Mouse (Mus musculus): Measurements from ENCODE around the gene Ndrg4.
"Not testable (repeated sequence)": the region's sequence is repeated elsewhere in the genome, so short reads cannot be mapped to it uniquely, and the experiment has no call there.

Ndrg4 gene

DNA sequence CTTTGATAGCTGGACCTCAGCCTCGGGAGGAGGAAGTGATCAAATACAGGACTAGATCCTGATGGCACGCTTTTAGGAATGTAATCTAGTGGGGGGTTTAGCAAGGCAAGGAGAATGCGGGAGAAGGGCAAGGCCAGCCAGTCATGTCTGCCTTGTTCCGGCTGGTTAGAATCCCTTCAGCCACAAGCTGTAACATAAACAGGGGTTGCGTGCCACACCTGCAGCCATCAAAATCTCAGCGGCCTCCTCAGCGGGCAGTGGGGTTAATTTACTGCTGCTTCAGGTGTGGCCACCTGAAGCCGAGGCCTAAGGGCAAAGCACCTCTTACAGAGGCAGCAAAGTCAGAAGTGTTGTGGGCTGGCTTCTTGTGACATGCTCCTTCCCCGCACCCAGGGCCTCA is at the start of gene Ndrg4:
Ndrg4 (plus strand) TSS at position 350 of the 400 bp plus-strand sequence.
- no peak for DNase-seq (ENCODE audit: low read depth, low spot score)

DNA sequence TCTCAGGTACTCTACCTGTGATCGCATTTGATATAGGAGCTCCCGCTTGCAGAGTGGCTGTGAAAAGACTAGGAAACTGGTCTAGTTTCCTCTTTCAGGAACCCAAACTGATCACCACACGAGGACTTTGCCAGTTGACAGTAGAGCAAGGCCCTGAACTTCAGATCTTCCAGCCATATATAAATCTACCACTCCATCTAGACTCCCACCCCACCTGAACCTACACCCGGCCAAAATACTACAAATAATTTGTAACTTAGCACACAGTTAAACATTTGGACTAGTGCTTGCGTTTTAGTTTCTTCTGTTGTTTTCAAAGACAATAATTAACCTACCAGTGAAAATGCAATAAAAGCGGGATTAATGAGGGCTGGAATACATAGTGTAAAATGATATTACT is 43.9 kb upstream of the Ndrg4 start:
- peak; percentile 2 for DNase-seq (ENCODE audit: low read depth, low spot score)

DNA sequence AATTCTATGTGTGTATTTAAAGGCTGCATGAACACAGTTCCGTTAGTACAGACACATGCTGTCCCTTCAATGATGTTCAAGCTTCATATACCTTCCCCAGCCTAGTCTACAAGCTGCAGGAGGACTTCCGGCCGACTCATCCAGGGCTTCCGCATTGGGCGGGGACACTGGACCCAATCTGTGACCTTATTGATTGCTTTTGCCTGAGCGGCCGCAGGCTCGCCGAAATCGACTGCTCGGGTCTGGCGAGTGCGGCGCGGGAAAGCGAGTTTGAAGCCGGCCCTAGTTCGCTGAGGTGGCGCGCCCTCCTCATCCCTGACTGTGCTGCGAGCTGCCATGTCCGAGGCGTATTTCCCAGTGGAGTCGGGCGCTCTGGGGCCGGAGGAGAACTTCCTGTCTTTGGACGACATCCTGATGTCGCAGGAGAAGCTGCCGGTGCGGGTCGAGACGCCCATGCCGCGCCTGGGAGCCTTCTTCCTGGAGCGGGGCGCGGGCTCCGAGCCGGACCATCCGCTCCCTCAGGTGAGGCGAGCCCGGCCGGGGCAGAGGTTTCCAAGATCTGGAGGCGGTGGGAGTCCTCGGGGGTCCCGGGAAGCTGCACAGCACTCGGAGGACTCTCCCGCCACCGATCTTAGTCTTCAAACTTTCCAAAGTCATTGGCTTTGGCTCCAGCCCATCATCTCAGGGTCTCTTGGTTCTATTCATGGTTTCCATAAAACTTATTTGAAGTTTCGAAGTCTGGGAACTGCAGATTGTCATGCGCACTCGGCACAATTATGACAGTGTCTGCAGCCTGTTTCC is 43.3 kb upstream of the Ndrg4 start, which contains the start of gene Gins3:
Gins3 (plus strand) TSS at position 192 of the 801 bp plus-strand sequence.
- DNase-seq (ENCODE audit: low read depth, low spot score) = peak; percentile 94

DNA sequence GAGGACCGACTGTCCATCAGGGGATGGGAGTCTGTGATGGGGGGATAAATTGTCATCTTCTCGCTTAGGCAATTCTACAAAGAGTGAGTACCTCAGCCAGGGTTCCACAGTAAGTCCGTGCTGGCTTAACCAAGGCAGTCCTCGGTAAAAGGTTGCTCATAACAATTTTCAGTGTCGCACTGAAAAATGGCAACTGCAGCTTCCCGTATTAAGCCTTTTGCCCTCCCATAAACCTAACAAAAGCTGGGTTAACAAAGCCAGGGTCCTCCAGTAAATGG is 42.8 kb upstream of the Ndrg4 start:
- DNase-seq (ENCODE audit: low read depth, low spot score) = peak; percentile 1

DNA sequence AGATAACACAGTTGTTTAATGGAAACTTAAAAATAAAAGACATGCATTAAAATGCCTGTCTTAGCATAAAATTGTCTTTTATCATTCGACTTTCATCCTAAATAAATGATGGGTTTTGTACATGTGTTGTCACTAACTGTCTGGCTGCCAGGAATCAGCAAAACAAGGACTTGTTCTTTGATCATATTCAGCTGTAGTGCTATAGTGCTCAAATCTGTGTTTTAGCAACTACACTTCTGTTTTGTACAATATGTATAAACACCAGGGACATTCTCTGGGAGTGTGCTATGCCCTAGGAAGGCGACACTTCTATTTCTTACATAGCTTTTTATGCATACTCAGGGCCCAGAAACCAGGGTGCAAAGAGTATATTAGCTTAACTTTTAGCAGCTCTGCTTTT is 31.8 kb upstream of the Ndrg4 start:
- DNase-seq (ENCODE audit: low read depth, low spot score) = no peak

DNA sequence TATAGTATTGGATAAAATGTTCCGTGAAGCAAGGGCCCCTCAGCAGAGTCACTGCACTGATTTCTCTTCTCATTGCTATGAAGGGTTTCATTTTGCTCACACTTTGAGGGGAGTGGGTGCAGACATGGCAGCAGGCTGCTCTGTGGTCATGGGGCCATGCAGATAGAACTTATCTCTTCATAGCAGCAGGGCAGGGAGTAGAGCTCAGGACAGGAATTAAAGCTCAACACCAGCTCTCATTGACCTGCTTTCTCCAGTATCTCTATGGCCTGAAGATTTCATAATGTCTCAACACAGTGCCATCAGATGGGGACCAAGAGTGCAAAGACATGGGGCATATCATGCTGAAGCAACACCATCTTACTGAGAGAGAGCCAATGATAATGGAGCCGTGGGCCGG is 28.5 kb upstream of the Ndrg4 start:
- DNase-seq (ENCODE audit: low read depth, low spot score) = no peak

DNA sequence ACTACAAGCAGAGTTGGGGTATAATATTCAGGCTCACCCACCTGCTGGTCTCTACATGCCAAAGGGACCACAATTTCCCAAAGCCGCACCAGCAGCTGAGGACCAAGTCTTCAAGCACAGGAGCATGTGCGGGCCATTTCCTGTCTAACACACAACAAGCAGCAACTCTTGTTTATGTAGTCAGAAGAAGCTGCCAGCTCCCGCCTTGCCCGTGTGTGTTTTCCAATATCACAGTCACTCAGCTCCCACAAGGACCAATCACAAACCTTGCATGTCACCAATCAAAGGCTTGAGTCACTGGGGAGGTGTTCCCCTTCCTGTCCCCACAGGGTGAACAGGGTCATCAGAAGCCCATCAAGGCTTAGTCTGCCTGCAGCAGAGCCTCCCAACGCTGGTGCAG is 23.4 kb upstream of the Ndrg4 start:
- DNase-seq (ENCODE audit: low read depth, low spot score) = no peak

DNA sequence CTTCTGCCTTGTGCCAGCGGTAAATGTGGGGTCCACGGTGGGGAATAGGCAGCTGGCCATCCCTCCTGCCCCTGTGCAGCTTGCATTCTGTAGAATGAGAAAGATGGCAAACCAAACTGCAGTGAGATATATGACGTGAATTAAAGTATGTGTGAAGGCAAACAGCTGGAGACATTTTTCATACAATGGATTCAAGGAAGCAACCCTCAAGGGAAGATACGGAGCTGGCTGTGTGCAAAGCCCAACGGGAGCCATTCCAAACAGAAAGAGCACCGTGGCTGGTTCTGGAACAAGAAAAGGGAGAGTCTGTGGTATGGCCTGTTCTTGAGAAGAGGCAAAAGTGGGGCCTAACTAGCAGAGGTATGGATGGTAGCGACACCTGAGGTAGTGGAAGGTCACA is 20.9 kb upstream of the Ndrg4 start:
- DNase-seq (ENCODE audit: low read depth, low spot score) = no peak

DNA sequence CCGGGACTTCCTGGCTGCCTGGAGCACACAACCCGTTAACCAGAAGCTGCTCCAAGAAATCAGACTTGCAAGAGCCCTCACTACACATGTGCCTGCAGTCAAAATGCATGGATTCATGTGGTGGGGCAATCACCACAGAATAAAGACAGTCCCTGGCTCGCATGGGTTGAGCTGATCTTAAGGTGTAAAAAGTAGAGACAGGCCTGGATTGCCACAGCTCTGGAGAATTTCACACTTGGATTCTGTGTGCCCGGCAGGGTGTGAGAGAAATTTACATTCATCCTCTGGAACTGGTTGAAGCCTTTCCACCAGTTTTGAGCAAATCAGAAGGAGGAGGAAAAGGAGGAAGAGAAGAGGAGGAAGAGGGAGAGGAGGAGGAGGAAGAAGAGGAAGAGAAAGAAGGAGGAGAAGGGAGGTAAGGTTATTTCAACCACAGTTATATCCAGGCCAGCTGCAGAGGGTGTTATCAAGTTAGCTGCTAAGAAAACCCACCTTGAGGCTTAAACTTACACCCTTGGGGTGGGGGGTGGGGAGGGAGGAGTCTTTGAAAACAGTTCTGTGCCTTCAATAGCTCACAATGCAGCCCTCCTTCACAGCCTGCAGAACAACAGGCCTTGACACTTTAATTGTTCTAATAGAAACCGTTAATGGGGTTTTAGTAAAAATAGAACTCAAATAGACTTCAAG is 20.3 kb upstream of the Ndrg4 start:
- no peak for DNase-seq (ENCODE audit: low read depth, low spot score)

DNA sequence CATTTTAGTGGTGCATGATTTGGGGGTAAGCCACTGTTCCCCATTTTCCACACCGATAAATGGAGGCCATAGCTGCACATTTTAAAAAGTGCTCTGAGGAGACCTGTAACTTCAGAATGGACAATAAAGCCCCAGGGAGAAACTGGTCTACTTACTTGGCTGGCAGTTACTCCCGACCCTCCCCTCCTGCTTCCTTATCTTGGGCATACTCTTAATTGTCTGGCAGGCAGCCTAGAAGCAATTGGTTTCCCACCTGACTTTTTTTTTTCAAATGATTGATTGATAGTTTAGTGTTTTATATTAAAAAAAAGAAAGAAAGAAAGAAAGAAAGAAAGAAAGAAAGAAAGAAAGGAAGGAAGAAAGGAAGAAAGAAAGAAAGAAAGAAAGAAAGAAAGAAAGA is 19.3 kb upstream of the Ndrg4 start:
- no peak for DNase-seq (ENCODE audit: low read depth, low spot score)

DNA sequence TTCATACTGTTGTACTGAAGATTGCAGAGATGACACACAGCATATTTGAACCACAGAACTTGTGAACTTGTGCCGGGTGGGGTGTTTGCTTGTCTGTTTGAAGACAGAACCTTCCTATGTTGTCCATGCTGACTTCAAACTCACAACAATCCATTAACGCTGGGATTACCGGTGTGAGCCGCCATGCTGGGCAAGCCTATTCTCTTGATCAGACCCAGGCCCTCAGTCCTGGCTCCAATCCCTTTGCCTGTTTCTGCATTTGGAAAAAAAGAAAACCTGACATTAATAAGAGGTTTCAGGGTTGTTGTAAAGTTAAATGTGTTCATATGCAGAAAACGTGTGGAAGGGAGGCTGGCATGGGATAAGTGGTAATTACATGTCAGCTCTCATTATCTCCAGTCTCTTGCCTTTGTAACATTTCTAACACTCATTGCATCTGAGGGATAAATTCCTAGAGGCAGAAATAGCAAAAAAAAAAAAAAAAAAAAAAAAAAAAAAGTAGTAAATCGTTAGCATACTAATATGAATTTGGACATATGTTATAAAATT is 16.4 kb upstream of the Ndrg4 start:
- DNase-seq (ENCODE audit: low read depth, low spot score) = no peak

DNA sequence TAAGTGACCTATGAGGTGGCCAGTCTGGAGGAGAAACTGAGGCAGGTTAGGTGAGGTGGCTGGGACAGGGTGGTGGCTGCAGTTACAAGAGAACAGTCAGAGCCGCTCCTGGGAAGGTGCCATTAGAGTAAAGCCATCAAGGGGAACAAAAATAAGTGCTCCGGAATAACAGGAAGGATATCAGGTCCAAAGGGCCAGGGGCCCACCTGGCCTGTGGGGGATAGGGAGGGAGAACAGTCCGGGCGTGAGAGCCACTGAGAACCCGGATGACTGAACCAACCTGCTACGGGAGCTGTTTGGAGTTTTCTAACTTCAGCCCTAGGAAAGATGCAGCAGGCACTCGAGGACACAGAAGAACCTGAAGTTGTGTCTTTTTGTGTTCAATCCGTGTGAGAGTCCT is 15.7 kb upstream of the Ndrg4 start:
- DNase-seq (ENCODE audit: low read depth, low spot score) = no peak

DNA sequence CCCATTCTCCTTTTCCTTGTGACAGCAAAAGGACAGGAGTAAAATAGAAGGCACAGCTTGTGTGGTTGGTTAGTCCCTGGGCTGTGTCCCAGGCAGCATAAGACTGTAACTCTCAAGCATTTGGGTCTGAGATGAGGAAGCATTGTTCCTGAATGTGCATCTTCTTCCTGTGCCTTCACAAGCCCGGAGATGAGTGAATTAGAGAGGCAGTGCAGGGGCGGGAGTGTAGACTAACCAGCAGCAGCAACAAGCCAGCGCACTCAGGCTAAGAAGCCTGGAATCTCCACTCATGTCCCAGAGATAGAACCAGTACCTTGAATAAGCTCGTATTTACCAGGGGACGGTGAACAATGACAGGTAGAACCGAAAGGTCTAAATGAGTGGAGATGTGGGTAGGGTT is 15.2 kb upstream of the Ndrg4 start:
- no peak for DNase-seq (ENCODE audit: low read depth, low spot score)

DNA sequence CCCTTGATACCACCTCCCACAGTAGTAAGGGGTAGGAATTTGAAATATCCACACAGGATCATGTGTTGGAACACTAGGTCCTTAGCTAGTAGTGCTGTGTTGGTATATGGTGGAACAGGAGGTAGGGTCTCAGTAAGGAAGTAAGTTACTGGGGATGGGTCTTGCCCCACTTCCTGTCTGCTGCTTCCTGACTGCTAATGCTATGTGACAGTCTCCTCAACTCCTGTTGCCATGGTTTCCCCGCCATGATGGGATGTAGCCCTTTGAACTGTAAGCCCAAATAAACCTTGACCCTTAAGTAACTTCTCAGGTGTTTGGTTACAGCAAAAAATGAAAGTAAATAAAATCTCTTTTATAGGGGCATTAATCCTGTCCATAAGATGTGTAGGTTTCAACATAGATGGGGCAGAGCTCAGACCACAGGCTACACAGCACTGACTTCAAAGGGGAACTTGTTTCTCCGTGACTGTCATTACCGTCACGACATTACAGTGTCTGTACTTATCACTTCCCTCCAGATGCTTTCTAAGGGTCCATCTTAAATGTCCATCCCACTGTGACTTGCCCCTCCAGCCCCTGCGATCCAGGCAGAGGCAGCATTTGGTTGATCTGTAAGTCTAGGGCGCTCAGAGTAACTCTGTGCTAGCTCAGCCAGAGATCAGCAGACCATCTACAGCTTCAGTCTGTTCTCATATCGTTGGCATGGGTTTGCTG is 13.7 kb upstream of the Ndrg4 start:
- no peak for DNase-seq (ENCODE audit: low read depth, low spot score)

DNA sequence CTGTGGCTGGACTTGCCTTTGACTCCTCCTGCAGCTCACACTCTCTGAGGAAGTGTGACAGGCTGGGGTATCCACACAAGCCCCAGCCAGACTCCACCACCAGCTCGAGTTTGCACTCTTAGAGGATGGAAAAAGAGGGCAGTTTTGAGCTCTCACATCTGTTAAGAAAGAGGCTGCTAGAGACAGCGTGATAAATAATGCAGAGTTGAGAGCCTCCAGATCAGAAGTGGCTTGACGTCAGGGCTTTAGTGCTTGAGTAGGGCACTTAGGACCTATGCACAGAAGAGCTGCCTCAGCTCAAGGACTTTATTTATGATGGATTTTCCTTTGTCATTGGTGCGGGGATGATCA is 13.2 kb upstream of the Ndrg4 start:
- DNase-seq (ENCODE audit: low read depth, low spot score) = no peak

DNA sequence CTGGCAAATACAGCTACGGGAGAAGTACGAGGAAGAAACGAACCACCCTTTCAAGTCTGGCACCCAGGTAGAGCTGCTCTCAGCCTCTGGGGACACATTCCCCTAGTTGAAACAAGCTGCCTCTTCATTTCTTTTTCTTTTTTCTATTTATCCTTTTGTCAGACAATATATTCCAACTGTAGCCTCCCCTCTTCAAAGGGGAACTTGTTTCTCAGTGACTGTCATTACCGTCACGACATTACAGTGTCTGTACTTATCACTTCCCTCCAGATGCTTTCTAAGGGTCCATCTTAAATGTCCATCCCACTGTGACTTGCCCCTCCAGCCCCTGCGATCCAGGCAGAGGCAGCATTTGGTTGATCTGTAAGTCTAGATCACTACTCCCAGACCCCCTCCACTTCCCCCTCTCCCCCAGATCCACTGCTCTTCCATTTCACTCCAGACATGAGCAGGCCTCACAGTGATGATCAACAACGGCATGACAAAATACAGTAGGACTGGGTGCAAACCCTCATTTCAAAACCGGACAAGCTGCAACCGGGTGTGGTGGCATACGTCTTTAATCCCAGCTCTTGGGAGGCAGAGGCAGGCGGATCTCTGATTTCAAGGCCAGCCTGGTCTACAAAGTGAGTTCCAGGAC is 10.8 kb upstream of the Ndrg4 start:
- DNase-seq (ENCODE audit: low read depth, low spot score) = not testable (repeated sequence)

DNA sequence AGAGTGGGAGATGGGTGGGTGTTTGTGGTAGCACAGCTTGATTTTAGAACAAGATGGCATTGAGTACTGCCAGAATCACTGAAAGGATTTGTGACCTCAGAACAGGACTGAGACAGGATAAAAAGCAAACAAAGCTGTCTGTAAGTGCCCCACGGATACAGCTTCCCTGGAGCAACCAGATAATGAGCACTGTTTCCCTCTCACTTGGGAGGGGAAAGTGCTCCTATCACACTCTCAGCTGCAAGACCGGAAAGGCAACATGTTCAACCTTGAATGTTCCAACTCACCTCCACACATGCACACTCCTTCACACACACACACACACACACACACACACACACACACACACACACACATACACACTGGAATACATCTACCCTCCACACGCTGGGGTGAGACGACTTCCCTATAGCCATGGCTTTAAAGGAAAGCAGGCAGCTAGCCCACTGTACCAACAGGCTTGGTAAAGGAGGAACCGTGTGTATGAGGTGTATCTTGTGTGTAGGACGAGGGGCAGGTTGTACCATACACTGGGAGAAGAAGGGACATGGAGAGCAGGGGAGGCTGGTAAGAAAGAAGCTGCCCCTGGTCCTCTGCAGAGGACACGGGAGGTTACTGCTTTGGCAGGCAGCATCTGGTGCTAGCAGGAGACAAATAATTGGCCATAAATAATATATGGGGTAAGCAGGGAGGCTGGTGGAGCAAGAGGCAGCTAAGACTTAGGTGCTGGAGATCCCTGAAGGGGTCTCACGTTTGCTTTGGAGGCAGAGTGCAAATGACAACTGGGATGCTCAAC is 8.4 kb upstream of the Ndrg4 start:
- DNase-seq (ENCODE audit: low read depth, low spot score) = no peak

DNA sequence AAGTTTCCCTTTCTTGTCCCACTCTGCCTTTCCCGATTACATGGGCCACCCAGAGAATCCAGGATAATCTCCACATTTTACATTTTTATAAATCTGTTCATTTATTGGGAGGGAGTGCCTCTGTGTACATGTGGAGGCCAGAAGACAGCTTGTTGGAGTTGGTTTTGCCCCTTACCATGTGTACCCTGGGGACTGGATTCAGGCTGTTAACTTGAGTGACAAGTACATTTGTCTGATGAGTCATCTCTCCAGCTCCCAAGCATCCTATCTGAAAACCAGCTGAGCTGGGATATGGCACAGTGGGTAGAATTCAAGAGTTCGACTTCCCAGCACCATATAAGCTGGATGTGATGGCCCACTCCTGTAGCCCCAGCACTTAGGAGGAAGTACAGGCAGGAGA is 6.8 kb upstream of the Ndrg4 start:
- no peak for DNase-seq (ENCODE audit: low read depth, low spot score)

DNA sequence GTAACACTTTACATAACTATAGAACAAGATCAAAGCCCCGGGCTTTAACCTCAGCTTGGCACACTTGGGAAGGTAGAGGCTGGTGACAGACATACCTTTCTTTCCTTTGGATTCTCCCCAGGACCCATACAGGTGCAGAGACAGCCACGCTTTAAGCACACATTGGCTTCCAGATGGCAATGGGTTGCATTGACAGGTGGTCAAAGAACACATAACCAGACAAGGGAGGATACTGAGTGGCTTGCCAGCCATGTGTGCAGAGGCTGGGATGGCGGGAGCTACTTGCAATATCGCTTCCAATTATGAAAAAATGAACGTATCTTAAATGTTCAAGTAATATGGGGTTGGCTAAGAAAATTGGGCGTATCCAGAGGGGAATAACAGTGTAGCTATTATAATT is 4.9 kb upstream of the Ndrg4 start:
- no peak for DNase-seq (ENCODE audit: low read depth, low spot score)

DNA sequence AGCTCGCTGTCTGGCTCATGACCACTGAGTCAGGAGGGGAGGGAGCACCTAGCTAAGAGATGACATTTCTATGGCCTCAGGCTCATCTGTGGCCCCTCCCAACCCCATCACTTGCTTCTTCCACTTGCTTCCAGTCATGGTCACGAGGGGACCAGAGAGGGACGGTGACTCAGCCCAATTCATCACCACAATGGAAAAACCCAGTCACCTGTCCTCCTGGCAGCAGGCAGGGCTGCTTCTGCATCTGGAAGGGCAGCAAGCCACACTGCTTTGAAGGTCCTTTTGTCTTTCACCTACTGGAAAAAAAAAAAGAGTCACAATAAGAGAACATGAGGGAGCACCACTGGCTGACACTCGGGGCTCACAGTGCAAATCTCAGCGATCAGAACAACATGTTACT is 4.0 kb upstream of the Ndrg4 start:
- peak; percentile 32 for DNase-seq (ENCODE audit: low read depth, low spot score)

DNA sequence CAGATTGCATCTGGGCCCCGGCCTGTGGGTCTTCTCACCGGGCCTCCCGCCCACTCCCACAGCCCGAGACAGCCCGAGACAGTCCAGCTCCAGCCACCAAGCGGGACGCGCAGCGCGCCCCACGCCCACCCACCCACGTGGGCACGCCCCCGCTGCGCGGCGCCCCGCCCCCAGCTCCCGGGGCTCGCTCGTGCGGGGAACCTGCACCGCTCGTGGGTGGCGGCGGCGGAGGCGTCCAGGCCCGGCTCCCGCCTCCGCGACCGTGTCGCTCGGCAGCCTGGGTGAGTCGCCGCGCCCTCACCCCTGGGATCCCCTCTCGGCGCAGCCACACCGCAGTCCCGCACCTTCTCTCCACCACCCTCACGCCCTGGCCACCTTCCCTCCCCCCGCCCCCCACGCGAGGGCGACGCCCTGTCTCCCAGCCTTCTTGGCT is 827 bp downstream of the Ndrg4 start:
- peak; percentile 23 for DNase-seq (ENCODE audit: low read depth, low spot score)
